Mouse (Mus musculus): ENCODE measurements around the gene Erv3. TPM values are rescaled to one million over a fixed set of nuclear protein-coding genes. Genes with fewer than 3 reads are reported as not detected.

Gene Erv3
- polyA plus RNA-seq, 1 experiment = not detected

- Histone ChIP-seq H3K27ac (ENCODE audit: insufficient read depth, low read depth, low read length) (no peak overlapping the region), H3K4me3 (ENCODE audit: insufficient read depth, low read length) (no peak overlapping the region), H3K4me1 (ENCODE audit: control insufficient read depth, insufficient read depth, low read length) (no peaks in the 10 kb centered on the region)
- TF ChIP-seq POLR2A (IDR thresholded peaks at IDR 0.05; ENCODE audit: borderline replicate concordance, low read depth, low read length) (no peak), CTCF (IDR thresholded peaks at IDR 0.05; ENCODE audit: low read depth, low read length) (no peak)
These were observed 38.0 kb upstream of the Erv3 start for GRCm38 (mm10) chr2:131897336-131898109.

GRCm38 (mm10) chr2:131896011-131896410 lies 36.5 kb upstream of the Erv3 start:
- no peaks in the 10 kb centered on the region for H3K4me1 ChIP-seq (ENCODE audit: control insufficient read depth, insufficient read depth, low read length)
- H3K27ac ChIP-seq (ENCODE audit: insufficient read depth, low read depth, low read length) = no peak overlapping the region
- H3K4me3 ChIP-seq (ENCODE audit: insufficient read depth, low read length) = no peak overlapping the region
- TF ChIP-seq CTCF (IDR thresholded peaks at IDR 0.05; ENCODE audit: low read depth, low read length) (no peak), POLR2A (IDR thresholded peaks at IDR 0.05; ENCODE audit: borderline replicate concordance, low read depth, low read length) (no peak)

GRCm38 (mm10) chr2:131895106-131895505 lies 35.6 kb upstream of the Erv3 start:
- TF ChIP-seq POLR2A (IDR thresholded peaks at IDR 0.05; ENCODE audit: borderline replicate concordance, low read depth, low read length) (no peak), CTCF (IDR thresholded peaks at IDR 0.05; ENCODE audit: low read depth, low read length) (no peak)
- Histone ChIP-seq H3K4me3 (ENCODE audit: insufficient read depth, low read length) (no peak overlapping the region), H3K27ac (ENCODE audit: insufficient read depth, low read depth, low read length) (no peak overlapping the region), H3K4me1 (ENCODE audit: control insufficient read depth, insufficient read depth, low read length) (no peaks in the 10 kb centered on the region)

GRCm38 (mm10) chr2:131892534-131892933 lies 33.0 kb upstream of the Erv3 start:
- no peak overlapping the region for H3K4me3 ChIP-seq (ENCODE audit: insufficient read depth, low read length)
- H3K27ac ChIP-seq (ENCODE audit: insufficient read depth, low read depth, low read length) = no peak overlapping the region
- TF ChIP-seq POLR2A (IDR thresholded peaks at IDR 0.05; ENCODE audit: borderline replicate concordance, low read depth, low read length) = no peak
- no peak for TF ChIP-seq CTCF (IDR thresholded peaks at IDR 0.05; ENCODE audit: low read depth, low read length)
- H3K4me1 ChIP-seq (ENCODE audit: control insufficient read depth, insufficient read depth, low read length) = no peaks in the 10 kb centered on the region

- no peak for TF ChIP-seq POLR2A (IDR thresholded peaks at IDR 0.05; ENCODE audit: borderline replicate concordance, low read depth, low read length)
- TF ChIP-seq CTCF (IDR thresholded peaks at IDR 0.05; ENCODE audit: low read depth, low read length) = no peak
- Histone ChIP-seq H3K4me3 (ENCODE audit: insufficient read depth, low read length) (no peak overlapping the region), H3K27ac (ENCODE audit: insufficient read depth, low read depth, low read length) (no peak overlapping the region), H3K4me1 (ENCODE audit: control insufficient read depth, insufficient read depth, low read length) (no peaks in the 10 kb centered on the region)
These were observed 28.7 kb upstream of the Erv3 start for GRCm38 (mm10) chr2:131888233-131888632.

- Histone ChIP-seq H3K4me1 (ENCODE audit: control insufficient read depth, insufficient read depth, low read length) (no peaks in the 10 kb centered on the region), H3K4me3 (ENCODE audit: insufficient read depth, low read length) (no peak overlapping the region), H3K27ac (ENCODE audit: insufficient read depth, low read depth, low read length) (no peak overlapping the region)
- TF ChIP-seq POLR2A (IDR thresholded peaks at IDR 0.05; ENCODE audit: borderline replicate concordance, low read depth, low read length) (no peak), CTCF (IDR thresholded peaks at IDR 0.05; ENCODE audit: low read depth, low read length) (no peak)
These were observed 27.1 kb upstream of the Erv3 start for GRCm38 (mm10) chr2:131886503-131887160.

GRCm38 (mm10) chr2:131883136-131883535 lies 23.6 kb upstream of the Erv3 start:
- no peak for TF ChIP-seq POLR2A (IDR thresholded peaks at IDR 0.05; ENCODE audit: borderline replicate concordance, low read depth, low read length)
- TF ChIP-seq CTCF (IDR thresholded peaks at IDR 0.05; ENCODE audit: low read depth, low read length) = no peak
- H3K4me3 ChIP-seq (ENCODE audit: insufficient read depth, low read length) = no peak overlapping the region
- no peak overlapping the region for H3K27ac ChIP-seq (ENCODE audit: insufficient read depth, low read depth, low read length)
- H3K4me1 ChIP-seq (ENCODE audit: control insufficient read depth, insufficient read depth, low read length) = no peaks in the 10 kb centered on the region

- TF ChIP-seq CTCF (IDR thresholded peaks at IDR 0.05; ENCODE audit: low read depth, low read length) (no peak), POLR2A (IDR thresholded peaks at IDR 0.05; ENCODE audit: borderline replicate concordance, low read depth, low read length) (no peak)
- H3K27ac ChIP-seq (ENCODE audit: insufficient read depth, low read depth, low read length) = no peak overlapping the region
- H3K4me3 ChIP-seq (ENCODE audit: insufficient read depth, low read length) = no peak overlapping the region
- no peaks in the 10 kb centered on the region for H3K4me1 ChIP-seq (ENCODE audit: control insufficient read depth, insufficient read depth, low read length)
These were observed 22.2 kb upstream of the Erv3 start for GRCm38 (mm10) chr2:131881766-131882165.

- H3K4me1 ChIP-seq (ENCODE audit: control insufficient read depth, insufficient read depth, low read length) = no peaks in the 10 kb centered on the region
- TF ChIP-seq POLR2A (IDR thresholded peaks at IDR 0.05; ENCODE audit: borderline replicate concordance, low read depth, low read length) (no peak), CTCF (IDR thresholded peaks at IDR 0.05; ENCODE audit: low read depth, low read length) (no peak)
- H3K27ac ChIP-seq (ENCODE audit: insufficient read depth, low read depth, low read length) = no peak overlapping the region
- H3K4me3 ChIP-seq (ENCODE audit: insufficient read depth, low read length) = no peak overlapping the region
These were observed 17.2 kb upstream of the Erv3 start for GRCm38 (mm10) chr2:131876551-131877265.

- H3K27ac ChIP-seq (ENCODE audit: insufficient read depth, low read depth, low read length) = no peak overlapping the region
- H3K4me3 ChIP-seq (ENCODE audit: insufficient read depth, low read length) = no peak overlapping the region
- H3K4me1 ChIP-seq (ENCODE audit: control insufficient read depth, insufficient read depth, low read length) = no peaks in the 10 kb centered on the region
- TF ChIP-seq CTCF (IDR thresholded peaks at IDR 0.05; ENCODE audit: low read depth, low read length) (no peak), POLR2A (IDR thresholded peaks at IDR 0.05; ENCODE audit: borderline replicate concordance, low read depth, low read length) (no peak)
These were observed 13.8 kb upstream of the Erv3 start for GRCm38 (mm10) chr2:131873376-131873775.

All from bone marrow macrophage, adult 2 months (primary cell).